Mouse (Mus musculus) left cerebral cortex, adult 18-20 months (tissue): ENCODE data around the gene Gm20920. TPM values are rescaled to one million over a fixed set of nuclear protein-coding genes. Genes with fewer than 3 reads are reported as not detected.
"Not testable (repeated sequence)": the region's sequence is repeated elsewhere in the genome, so short reads cannot be mapped to it uniquely, and the experiment has no call there.

Source experiments
- DNase-seq, 2 experiments: peaks; one replicate each; pipeline ENCODE4 v3.0.0; 2021 to 2022; ENCODE audit warnings: low spot score in 2 of 2, mixed read lengths in 1 of 2
- long read RNA-seq, 2 experiments: library from polyadenylated mRNA; stranded (forward); transcript quantifications; one replicate each; pipeline ENCODE4 v2.0.0; 2021
- total RNA-seq, 2 experiments: library from RNA; stranded (reverse); gene quantifications; 2 replicates each; pipeline ENCODE4 v1.2.3; 2021

The Gm20920 gene
- total RNA-seq: not detected
- long read RNA-seq, experiment 1: 0 reads
- long read RNA-seq, experiment 2: 0 reads

DNA sequence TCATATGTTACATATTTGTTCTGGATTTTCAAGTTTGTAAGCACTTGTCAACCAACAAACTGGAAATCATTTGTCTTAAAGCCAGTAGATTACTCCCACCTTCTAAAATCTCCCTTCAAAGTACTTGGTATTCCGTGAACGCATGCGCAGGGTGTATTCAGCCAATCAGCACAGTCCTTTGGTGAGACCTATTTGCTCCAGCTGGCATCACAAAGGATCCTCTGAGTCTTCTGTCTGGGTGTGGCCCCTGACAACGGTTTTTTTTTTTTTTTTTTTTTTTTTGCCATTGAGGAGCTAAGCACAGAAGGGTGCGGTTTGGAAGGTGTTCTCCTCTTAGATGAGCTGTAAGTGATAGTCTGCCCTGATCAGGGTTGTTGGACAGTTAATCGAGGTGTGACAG lies at the start of gene Gm20920:
TSS of gene Gm20920 (plus strand) at position 301 of the 400 bp plus-strand sequence.
- DNase-seq: not testable (repeated sequence)
